Mouse (Mus musculus): ENCODE data around the gene Sh2b1.

DNA sequence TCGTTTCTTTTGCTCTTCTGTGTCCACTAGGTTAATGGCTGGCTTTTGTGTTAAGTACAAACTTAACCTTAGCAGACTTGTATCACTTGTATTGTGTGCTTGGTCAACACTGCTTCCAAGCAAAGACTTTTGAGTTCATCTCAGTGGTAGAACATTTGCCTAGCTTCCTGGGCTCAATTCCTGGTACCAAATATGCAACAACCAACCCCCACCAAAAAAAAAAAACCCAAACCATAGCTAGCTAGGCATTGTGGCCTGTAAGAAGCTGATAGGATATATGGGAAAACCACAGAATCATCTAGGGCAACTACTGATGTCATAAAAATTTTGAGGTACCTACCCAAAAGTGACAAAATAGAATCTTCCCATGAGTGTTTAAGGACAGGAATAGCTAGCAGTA is 15.8 kb upstream of the Sh2b1 start:
- TF ChIP-seq EP300 (IDR thresholded peaks at IDR 0.05; ENCODE audit: low read depth) (no peak), CTCF (IDR thresholded peaks at IDR 0.05; ENCODE audit: low read depth) (no peak)

Measured in liver, embryonic 14.5 days (tissue).